Mouse (Mus musculus) forebrain, embryonic 10.5 days (tissue): Measurements from ENCODE around the gene Sergef. TPM values are rescaled to one million over a fixed set of nuclear protein-coding genes. Genes with fewer than 3 reads are reported as not detected.
A peak's percentile ranks its signal among the peaks of the same experiment; 100 is the strongest.
"Not testable (repeated sequence)": the region's sequence is repeated elsewhere in the genome, so short reads cannot be mapped to it uniquely, and the experiment has no call there.

ENCODE experiments used
- DNase-seq: peaks from one replicate; pipeline ENCODE4 v3.0.0-alpha.2; 2017; ENCODE audit warnings: low spot score; ENCODE audit errors: extremely low spot score
- H3K27ac ChIP-seq: fragments of 300-500 bp; sonication (generic); 2 replicates; pipeline ENCODE4 v1.5.1; 2016; ENCODE audit warnings: mild to moderate bottlenecking
- H3K27me3 ChIP-seq: fragments of 300-500 bp; sonication (generic); 2 replicates; pipeline ENCODE4 v1.6.1; 2016; ENCODE audit warnings: mild to moderate bottlenecking; ENCODE audit not compliant: poor library complexity, severe bottlenecking
- H3K36me3 ChIP-seq: fragments of 300-500 bp; sonication (generic); replicated peaks from 2 replicates; pipeline ENCODE4 v1.6.1; 2016; ENCODE audit warnings: mild to moderate bottlenecking, moderate library complexity
- H3K4me1 ChIP-seq: fragments of 300-500 bp; sonication (generic); 2 replicates; pipeline ENCODE4 v1.6.1; 2016
- H3K4me3 ChIP-seq: fragments of 300-500 bp; sonication (generic); 2 replicates; pipeline ENCODE4 v1.5.1; 2016; ENCODE audit warnings: mild to moderate bottlenecking, moderate library complexity
- H3K9me3 ChIP-seq: fragments of 300-500 bp; sonication (generic); 2 replicates; pipeline ENCODE4 v1.6.1; 2016; ENCODE audit warnings: mild to moderate bottlenecking, moderate library complexity
- WGBS: fragments of 180-500 bp; shearing (Covaris S2); methylation state at CpG from one replicate; pipeline ENCODE4 v1.1.7; 2016; 5-methylcytosine and 5-hydroxymethylcytosine counted together
- polyA plus RNA-seq: library from polyadenylated mRNA; unstranded; fragments of >200 nt; fragmentation: Nextera tagmentation; extraction: Ambion mirVana; gene quantifications from 2 replicates; pipeline ENCODE4 v1.2.1, GENCODE M21; 2016

The Sergef gene
- polyA plus RNA-seq, 1 experiment from 2014 or later, result 16.7 TPM

DNA sequence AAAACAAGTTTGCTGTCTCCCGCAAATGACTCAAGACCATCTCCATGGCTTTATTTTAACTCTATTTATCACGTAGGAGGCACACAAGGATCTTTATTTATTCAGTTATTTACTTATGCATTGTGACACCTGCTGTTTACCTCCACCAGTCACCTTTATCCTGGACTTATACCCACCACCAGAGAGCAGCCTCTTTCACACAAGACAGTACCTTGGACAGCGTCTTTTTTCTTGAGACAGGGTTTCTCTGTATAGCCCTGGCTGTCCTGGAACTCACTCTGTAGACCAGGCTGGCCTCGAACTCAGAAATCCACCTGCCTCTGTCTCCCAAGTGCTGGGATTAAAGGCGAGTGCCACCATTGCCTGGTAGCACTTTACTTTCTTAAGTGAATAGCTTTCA lies 10.6 kb upstream of the Sergef start:
- H3K9me3 ChIP-seq, DNase-seq, H3K4me1 ChIP-seq, H3K36me3 ChIP-seq, H3K27me3 ChIP-seq, H3K27ac ChIP-seq, H3K4me3 ChIP-seq: not testable (repeated sequence)
- WGBS, result 48% methylated on average over 5 of the region's 5 CpGs

DNA sequence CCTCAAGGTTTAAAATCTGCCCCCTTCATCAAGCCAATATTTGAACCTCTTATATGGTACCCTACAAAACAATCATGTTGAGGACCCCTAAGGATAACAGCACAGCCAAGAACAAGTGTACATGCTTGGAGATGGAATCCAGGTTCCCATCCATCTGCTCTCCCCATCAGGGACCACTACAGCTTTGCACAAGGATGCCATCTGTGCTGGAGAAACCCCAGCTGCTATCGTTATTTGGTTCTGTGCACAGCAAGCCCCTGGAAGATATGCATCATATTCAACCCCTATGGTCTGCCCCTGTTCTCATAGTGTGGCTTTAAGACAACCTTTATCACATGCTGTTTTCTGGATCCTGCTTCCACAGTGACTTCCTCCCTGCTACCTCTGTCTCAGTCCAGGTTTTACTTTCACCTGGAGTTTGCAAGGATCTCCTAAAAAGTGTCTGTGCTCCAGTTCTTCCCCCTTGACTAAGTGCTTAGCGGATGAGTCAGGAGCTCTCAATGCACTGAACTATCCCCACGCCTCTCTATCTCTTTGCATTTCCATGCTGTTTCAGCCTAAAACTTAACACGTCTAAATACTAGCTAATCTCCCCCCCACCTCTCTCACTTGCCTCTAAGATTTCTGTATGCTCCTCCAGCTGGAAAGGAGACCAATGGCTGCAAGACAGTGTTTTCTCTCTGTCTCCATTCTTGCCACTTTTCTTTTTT lies 9.0 kb upstream of the Sergef start:
- Histone ChIP-seq H3K4me3 (no peak overlapping the region), H3K36me3 (no peaks in the 10 kb centered on the region), H3K9me3 (no peaks in the 10 kb centered on the region), H3K27me3 (no peaks in the 10 kb centered on the region), H3K4me1 (no peaks in the 10 kb centered on the region), H3K27ac (no peak overlapping the region)
- WGBS, result 82% methylated on average over 4 of the region's 4 CpGs
- DNase-seq, result no peak

DNA sequence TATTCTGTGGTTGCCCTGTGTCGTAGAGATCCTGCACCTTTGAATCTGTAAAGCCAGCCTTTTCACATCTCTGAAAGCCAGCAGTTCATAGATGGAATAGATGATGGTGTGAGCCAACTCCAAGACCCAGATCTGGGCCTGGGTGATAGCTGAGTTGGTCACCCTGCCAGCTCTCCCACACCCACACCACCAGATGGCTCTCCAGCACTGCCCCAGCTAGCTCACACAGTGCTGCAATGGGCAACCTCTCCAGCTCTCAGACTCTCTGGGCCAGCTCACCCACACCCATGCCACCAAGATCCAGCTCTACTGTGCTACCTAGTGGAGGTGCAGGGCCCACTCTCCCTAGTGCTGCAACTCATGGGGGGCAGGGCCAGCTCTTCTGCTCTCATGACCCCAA lies 3.6 kb upstream of the Sergef start:
- peaks cover 21% of the 10 kb centered on the region for H3K27me3 ChIP-seq
- H3K4me1 ChIP-seq, result peaks cover 17% of the 10 kb centered on the region
- no peaks in the 10 kb centered on the region for H3K36me3 ChIP-seq
- no peak for DNase-seq
- no peaks in the 10 kb centered on the region for H3K9me3 ChIP-seq
- WGBS, result 79% methylated on average over 1 of the region's 1 CpGs
- H3K27ac ChIP-seq, result no peak overlapping the region
- no peak overlapping the region for H3K4me3 ChIP-seq

DNA sequence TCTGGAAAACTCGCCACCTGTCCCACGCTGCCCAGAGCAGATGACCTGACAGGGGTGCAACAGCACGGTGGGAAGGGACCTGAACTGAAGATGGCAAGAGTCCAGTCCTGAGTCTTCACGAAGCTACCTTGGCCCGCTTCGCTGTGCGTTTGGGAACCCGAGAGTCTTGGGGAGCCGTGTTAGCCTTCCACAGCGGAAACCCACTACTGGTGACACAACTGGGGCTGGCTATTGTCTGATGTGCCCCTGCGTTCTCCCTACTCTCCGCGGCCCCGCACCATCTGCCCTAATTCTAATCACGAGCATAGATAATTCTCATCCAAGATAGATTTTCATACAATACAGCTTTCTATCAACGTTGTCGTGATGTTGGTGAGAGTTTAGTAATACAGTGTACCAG lies 455 bp upstream of the Sergef start:
- no peak for DNase-seq
- 0 out of 2 replicates have a peak overlapping the region, but pooled peaks have one; percentile 82 for H3K27ac ChIP-seq
- H3K9me3 ChIP-seq, result no peaks in the 10 kb centered on the region
- WGBS, result 18% methylated on average over 17 of the region's 17 CpGs
- no peaks in the 10 kb centered on the region for H3K36me3 ChIP-seq
- peak overlapping the region; percentile 60 for H3K4me3 ChIP-seq
- peaks cover 21% of the 10 kb centered on the region for H3K27me3 ChIP-seq
- H3K4me1 ChIP-seq, result peaks cover 20% of the 10 kb centered on the region

DNA sequence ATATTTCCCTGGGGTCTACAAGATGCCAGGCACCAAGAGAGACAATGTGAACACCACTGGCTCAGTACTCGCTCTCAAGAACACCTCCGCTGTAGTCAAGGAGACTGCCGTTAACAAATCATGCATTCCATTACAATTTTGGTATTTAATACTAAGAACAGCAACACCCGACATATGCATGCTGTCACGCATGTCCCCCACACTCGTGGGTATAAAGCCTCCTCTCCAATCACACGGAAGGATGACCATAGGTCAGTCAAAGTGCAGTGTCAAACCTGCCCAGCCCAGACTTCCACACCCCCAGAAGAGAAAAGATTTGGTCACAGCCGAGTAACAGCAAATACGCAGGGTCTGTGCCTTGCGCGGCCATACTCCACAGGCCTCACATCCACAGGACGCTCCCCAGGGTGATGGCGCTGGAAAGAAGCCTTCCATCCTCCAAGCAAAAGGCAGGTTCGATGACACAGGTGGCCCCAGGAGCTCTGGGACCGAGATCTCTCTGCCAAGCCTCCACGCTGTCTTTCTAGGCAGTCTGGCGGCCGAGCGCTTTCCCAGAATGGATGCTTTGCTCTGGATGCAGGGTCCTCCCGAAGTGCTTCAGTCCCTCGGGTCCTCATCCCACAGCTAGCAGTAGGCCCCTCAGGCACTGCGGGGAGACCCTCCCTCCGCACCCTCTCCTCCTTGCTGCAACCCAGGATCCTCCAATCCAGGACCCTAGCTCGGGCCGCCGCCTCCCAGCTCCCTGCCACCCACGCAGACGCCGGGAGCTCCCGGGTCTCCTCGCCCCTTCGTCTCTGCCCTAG lies 517 bp downstream of the Sergef start:
- WGBS, result 11% methylated on average over 32 of the region's 32 CpGs

DNA sequence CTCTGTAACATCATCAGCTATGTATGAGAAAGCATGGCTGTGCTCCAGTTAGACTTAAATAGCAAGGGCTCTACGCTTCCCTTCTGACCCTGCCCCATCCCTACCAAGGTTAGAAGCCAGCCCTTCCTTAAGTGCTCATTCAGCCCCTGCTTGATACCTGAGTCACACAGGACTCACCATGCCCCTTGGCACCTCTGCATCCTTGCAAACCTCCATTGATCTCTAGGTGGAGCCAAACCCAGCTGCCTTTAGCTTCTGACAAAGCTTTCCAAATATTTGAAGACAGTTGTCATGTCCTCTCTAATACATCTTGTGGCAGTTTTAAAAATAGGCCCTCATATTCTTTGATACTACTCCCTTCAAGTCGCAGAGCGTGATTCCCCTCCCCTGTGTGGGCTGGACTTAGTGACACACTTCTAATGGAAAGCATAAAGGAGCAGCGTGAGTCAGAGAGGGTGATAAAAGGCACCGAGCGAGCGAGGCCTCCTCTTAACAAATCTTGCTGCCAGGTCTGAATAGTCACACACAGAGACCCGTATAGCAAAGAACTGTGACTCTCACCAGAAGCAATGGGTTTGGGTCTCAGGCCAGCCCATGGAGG lies 11.1 kb downstream of the Sergef start:
- Histone ChIP-seq H3K9me3 (no peaks in the 10 kb centered on the region), H3K36me3 (peaks cover 29% of the 10 kb centered on the region), H3K27ac (no peak overlapping the region), H3K27me3 (no peaks in the 10 kb centered on the region), H3K4me1 (peaks cover 10% of the 10 kb centered on the region), H3K4me3 (no peak overlapping the region)
- 73% methylated on average over 8 of the region's 8 CpGs for WGBS
- no peak for DNase-seq

More for the DNA sequence above, 517 bp downstream of the Sergef start:
- peaks cover 20% of the 10 kb centered on the region for H3K4me1 ChIP-seq
- no peaks in the 10 kb centered on the region for H3K9me3 ChIP-seq
- peak overlapping the region; percentile 60 for H3K4me3 ChIP-seq
- H3K27ac ChIP-seq, result peak overlapping the region; percentile 82
- DNase-seq, result no peak
- H3K36me3 ChIP-seq, result peaks cover 4% of the 10 kb centered on the region; the same call in 1 of the 2 replicates
- H3K27me3 ChIP-seq, result peaks cover 21% of the 10 kb centered on the region

DNA sequence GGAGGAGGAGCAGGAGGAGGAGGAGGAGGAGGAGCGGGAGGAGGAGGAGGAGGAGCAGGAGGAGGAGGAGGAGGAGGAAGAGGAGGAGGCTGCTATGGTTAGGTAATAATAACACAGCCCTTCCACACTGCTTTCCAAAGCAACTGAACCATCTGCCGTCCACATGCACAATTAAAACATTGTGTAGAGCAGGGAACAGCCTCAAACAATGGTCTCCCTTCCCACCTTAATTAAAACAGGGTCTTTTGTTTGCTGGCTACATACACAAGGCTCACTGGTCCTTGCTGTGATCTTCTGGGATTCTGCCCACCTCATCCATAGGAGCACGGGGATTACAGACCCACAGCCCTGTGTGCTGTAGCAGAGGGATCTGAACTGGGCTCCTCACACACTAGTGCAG lies 15.6 kb downstream of the Sergef start:
- no peak overlapping the region for H3K4me3 ChIP-seq
- WGBS, result 45% methylated on average over 2 of the region's 3 CpGs
- H3K4me1 ChIP-seq, result peaks cover 8% of the 10 kb centered on the region
- DNase-seq, result no peak
- H3K9me3 ChIP-seq, result no peaks in the 10 kb centered on the region
- peaks cover 12% of the 10 kb centered on the region for H3K36me3 ChIP-seq
- H3K27ac ChIP-seq, result no peak overlapping the region
- no peaks in the 10 kb centered on the region for H3K27me3 ChIP-seq

DNA sequence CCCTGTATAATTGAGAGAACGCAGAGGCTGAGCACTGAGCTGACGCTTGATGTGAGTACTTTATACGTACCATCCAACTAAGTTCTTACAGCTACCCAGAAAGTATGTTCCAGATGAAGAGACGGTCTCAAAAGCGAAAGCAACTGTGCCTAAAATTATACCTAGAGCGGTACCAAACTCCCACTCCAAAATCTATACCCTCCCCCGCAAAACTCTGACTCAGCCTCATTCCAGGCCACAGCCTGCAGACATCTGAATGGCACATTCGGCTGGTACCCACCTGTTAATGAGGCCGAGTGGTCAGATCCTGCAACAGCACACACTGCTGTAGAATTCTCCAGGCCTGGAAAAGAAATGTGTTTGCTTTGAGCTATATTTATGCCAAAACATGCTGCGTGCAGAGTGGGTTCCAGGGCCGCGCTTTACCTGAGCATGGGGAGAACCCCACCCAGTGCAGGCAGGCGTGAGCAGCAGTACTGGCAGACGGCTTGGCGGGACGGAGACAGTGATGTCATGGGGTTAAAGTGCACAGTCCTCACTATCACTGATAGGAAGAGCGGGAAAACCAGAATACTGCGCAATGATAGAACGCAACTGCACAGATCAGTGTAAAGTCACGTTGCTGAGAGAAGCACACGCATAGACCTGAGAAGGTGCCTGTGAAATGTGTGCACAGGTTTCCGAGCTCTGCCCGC lies 21.0 kb downstream of the Sergef start:
- WGBS, result 93% methylated on average over 23 of the region's 23 CpGs
- Histone ChIP-seq H3K9me3 (no peaks in the 10 kb centered on the region), H3K36me3 (peaks cover 23% of the 10 kb centered on the region), H3K4me3 (no peak overlapping the region), H3K4me1 (no peaks in the 10 kb centered on the region), H3K27ac (no peak overlapping the region), H3K27me3 (no peaks in the 10 kb centered on the region)
- DNase-seq, result no peak

DNA sequence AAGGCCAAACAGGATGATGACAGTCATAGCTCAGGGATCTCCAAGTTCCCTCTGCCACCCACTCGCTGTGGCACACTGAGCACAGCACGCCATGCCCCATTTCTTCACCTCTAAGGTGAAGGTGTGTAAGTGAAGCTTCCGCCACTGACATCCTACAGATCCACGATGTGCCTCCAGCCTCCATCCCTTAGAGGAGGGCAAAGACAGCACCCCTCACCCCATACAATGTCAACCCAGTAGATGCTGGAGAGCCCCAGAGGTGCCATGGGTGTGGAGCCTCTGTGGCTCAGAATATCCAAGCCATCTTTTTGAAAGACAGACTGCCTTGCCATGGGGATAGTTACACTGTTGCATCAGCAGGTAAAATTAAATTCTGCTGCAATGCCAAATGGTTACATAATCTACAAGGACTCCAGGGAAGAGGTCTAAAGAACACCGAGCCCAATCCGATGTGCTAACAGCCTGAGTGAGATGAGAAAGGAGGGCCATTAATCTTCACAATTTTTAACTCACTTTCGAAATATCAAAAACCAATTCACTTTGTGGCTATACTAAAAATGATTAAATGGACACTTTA lies 23.1 kb downstream of the Sergef start:
- no peak overlapping the region for H3K27ac ChIP-seq
- H3K4me1 ChIP-seq, result no peaks in the 10 kb centered on the region
- no peaks in the 10 kb centered on the region for H3K27me3 ChIP-seq
- no peaks in the 10 kb centered on the region for H3K9me3 ChIP-seq
- no peak for DNase-seq
- WGBS, result 95% methylated on average over 7 of the region's 7 CpGs
- no peak overlapping the region for H3K4me3 ChIP-seq
- peaks cover 29% of the 10 kb centered on the region for H3K36me3 ChIP-seq

DNA sequence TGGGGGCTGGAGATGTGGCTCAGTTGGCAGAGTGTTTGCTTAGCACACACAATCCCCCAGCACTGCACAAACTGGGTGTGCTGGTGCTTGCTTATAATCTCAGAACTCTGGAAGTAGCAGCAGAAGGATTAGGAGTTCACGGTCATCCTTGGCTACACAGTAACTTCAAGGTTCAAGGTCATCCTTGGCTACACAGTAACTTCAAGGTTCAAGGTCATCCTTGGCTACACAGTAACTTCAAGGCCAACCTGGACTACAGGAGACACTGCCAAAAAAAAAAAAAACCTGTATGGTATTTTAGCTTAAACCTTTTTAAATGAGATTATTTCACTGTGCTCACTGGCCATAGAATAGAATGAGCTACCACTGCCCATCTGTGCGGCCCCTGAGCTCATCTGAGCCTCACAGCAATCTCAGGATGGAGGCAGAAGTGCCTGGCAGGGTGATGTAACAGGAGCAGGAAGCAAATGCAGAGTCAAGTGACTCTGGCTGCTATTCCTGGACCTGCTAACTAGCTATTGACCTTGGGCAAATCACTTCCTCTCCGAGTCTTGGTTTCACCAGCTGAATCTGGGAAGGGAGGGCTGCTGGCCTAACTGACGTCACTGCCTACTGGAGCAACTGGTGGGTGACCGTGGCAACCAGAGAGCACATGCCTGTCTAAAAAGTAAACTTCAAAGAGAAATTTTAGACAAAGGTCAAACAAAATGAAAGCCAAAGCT lies 24.2 kb downstream of the Sergef start:
- Histone ChIP-seq H3K4me3 (no peak overlapping the region), H3K36me3 (peaks cover 24% of the 10 kb centered on the region), H3K4me1 (no peaks in the 10 kb centered on the region), H3K9me3 (no peaks in the 10 kb centered on the region), H3K27ac (no peak overlapping the region), H3K27me3 (no peaks in the 10 kb centered on the region)
- no peak for DNase-seq
- WGBS, result 80% methylated on average over 5 of the region's 5 CpGs

DNA sequence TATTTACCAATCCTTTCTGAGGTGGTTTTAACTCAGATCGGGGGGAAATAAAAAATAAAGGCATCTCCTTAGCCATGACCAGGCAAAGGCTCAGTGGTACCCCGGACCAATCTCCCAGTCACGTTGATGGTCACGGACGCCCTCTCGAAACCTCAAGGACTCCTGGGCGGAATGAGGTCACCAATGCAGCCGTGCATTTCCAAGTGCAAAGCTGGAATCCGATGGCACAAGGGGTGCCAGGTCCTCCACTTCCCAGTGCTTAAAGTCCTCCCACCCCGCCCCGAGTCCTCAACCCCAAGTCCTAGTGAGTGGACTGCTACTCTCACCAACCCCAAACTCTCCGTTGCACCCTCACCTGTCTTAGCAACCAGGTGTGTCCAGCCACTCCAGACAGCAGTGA lies 25.3 kb downstream of the Sergef start:
- Histone ChIP-seq H3K27me3 (no peaks in the 10 kb centered on the region), H3K9me3 (no peaks in the 10 kb centered on the region), H3K36me3 (peaks cover 19% of the 10 kb centered on the region), H3K27ac (no peak overlapping the region), H3K4me1 (no peaks in the 10 kb centered on the region), H3K4me3 (no peak overlapping the region)
- 93% methylated on average over 12 of the region's 12 CpGs for WGBS
- no peak for DNase-seq

DNA sequence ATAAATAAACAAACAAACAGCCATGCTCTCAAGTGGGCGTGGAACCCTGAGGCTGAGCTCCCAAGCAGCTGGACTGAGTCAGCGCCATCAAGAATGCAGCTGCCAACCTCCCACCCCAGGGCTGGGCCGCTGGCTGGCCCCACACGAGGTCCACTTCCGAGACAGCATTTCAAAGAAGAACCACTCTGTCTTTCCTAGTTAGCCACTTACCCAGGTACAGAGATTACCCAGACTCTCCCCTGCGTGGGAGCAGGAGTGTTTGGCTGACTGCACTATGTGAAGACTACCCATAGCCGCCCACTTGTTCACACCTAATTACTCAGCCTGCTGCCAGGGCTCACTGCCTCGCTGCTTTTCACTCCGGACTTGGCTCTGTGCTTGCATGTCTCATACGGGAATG lies 26.5 kb downstream of the Sergef start:
- no peak overlapping the region for H3K4me3 ChIP-seq
- no peak overlapping the region for H3K27ac ChIP-seq
- WGBS, result 88% methylated on average over 10 of the region's 10 CpGs
- peaks cover 12% of the 10 kb centered on the region; the same call in 1 of the 2 replicates for H3K36me3 ChIP-seq
- H3K9me3 ChIP-seq, result no peaks in the 10 kb centered on the region
- no peaks in the 10 kb centered on the region for H3K27me3 ChIP-seq
- no peaks in the 10 kb centered on the region for H3K4me1 ChIP-seq
- no peak for DNase-seq
